11 mouse cellular contexts compared by ENCODE assay signal in genomic region chr1:75361123-75361522, GRCm38 (mm10). TPM values are rescaled to one million over a fixed set of nuclear protein-coding genes. Genes with fewer than 3 reads are reported as not detected.
DNase-seq lines count a peak whose midpoint lies in the region; ATAC-seq and TF ChIP-seq lines count a peak whose summit lies in the region.
"Had no signal": no experiment of that assay in that cellular context is flagged by ENCODE, and none has a peak within 500 bp of the region (broad histone marks: within the 10 kb centered on the region; RNA-seq: fewer than 3 reads in every experiment).

No protein-coding gene starts in this region.

- 37% methylated on average over 4 of the region's 4 CpGs for WGBS in heart, adult 2 months
- 37% methylated on average over 4 of the region's 4 CpGs for WGBS in liver, embryonic 11.5 days
- 55% methylated on average over 4 of the region's 4 CpGs for WGBS in liver, postnatal 0 days (ENCODE audit: insufficient replicate concordance)
- 57% methylated on average over 4 of the region's 4 CpGs for WGBS in embryonic facial prominence, embryonic 15.5 days
- WGBS in neural tube, embryonic 12.5 days, result 46% methylated on average over 4 of the region's 4 CpGs

- peaks cover 6% of the 10 kb centered on the region for H3K36me3 ChIP-seq in heart, adult 2 months (ENCODE audit: control insufficient read depth, insufficient read depth, low read length)
- H3K36me3 ChIP-seq in liver, embryonic 11.5 days (ENCODE audit: control insufficient read depth, insufficient read depth, low read length), result no peaks in the 10 kb centered on the region
- H3K36me3 ChIP-seq in liver, postnatal 0 days (replicated peaks; ENCODE audit: insufficient read depth, low read length), result no peaks in the 10 kb centered on the region
- no peaks in the 10 kb centered on the region for H3K36me3 ChIP-seq in embryonic facial prominence, embryonic 15.5 days
- H3K36me3 ChIP-seq in neural tube, embryonic 12.5 days, result no peaks in the 10 kb centered on the region

- H3K27ac ChIP-seq in heart, adult 2 months, result peak overlapping the region; percentile 91
- H3K27ac ChIP-seq in liver, embryonic 11.5 days (ENCODE audit: low read depth, low read length), result no peak overlapping the region
- H3K27ac ChIP-seq in liver, postnatal 0 days (ENCODE audit: low read depth), result no peak overlapping the region
- H3K27ac ChIP-seq in embryonic facial prominence, embryonic 15.5 days (replicated peaks), result no peak overlapping the region
- H3K27ac ChIP-seq in neural tube, embryonic 12.5 days, result no peak overlapping the region
- H3K27ac ChIP-seq: layer of hippocampus, adult 2 months; macrophage had no signal

- intact Hi-C loops in heart, adult 2 months (cut with DNase I), result no loop called here
- intact Hi-C loops in heart, postnatal 10 days (cut with DNase I), result loop anchor here (2.0 kb wide), 1 partner anchor 16 kb away; no protein-coding TSS in a partner anchor

- peaks cover 3% of the 10 kb centered on the region for H3K4me1 ChIP-seq in heart, adult 2 months (ENCODE audit: control insufficient read depth, insufficient read depth, low read length)
- no peaks in the 10 kb centered on the region; the same call in 1 of the 2 replicates for H3K4me1 ChIP-seq in liver, embryonic 11.5 days (replicated peaks; ENCODE audit: control insufficient read depth, insufficient read depth, low read length)
- H3K4me1 ChIP-seq in liver, postnatal 0 days (ENCODE audit: insufficient read depth), result 0 out of 2 replicates have a peak, but pooled peaks cover 3% of the 10 kb centered on the region
- H3K4me1 ChIP-seq in embryonic facial prominence, embryonic 15.5 days, result peaks cover 20% of the 10 kb centered on the region
- peaks cover 10% of the 10 kb centered on the region for H3K4me1 ChIP-seq in neural tube, embryonic 12.5 days

- TF ChIP-seq EP300 in heart, adult 2 months (IDR thresholded peaks at IDR 0.05; ENCODE audit: insufficient read depth, low read depth, low read length), result no peak
- TF ChIP-seq EP300 in liver, postnatal 0 days (IDR thresholded peaks at IDR 0.05; ENCODE audit: low read depth), result no peak

- H3K9ac ChIP-seq in heart, adult 2 months (ENCODE audit: low read depth, low read length), result peak overlapping the region; percentile 80
- no peak overlapping the region for H3K9ac ChIP-seq in liver, embryonic 11.5 days (ENCODE audit: low read depth, low read length)
- no peak overlapping the region for H3K9ac ChIP-seq in liver, postnatal 0 days (replicated peaks)
- H3K9ac ChIP-seq in embryonic facial prominence, embryonic 15.5 days, result no peak overlapping the region
- H3K9ac ChIP-seq in neural tube, embryonic 12.5 days, result no peak overlapping the region

- peaks cover 2% of the 10 kb centered on the region; the same call in 1 of the 2 replicates for H3K79me2 ChIP-seq in heart, adult 2 months (replicated peaks; ENCODE audit: control insufficient read depth, insufficient read depth, low read length)

- H3K9me3 ChIP-seq in liver, embryonic 11.5 days (ENCODE audit: control insufficient read depth, low read length), result no peaks in the 10 kb centered on the region
- no peaks in the 10 kb centered on the region for H3K9me3 ChIP-seq in liver, postnatal 0 days (ENCODE audit: low read length)
- no peaks in the 10 kb centered on the region for H3K9me3 ChIP-seq in embryonic facial prominence, embryonic 15.5 days (replicated peaks)
- no peaks in the 10 kb centered on the region for H3K9me3 ChIP-seq in neural tube, embryonic 12.5 days

- no peak for DNase-seq in heart, adult 2 months
- DNase-seq in heart, postnatal 10 days, result no peak
- no peak for DNase-seq in liver, embryonic 11.5 days (ENCODE audit: low spot score)
- no peak for DNase-seq in liver, postnatal 0 days
- DNase-seq in ovary, postnatal 10 days (ENCODE audit: low spot score), result no peak
- no peak for DNase-seq in cerebellum, postnatal 4 days (ENCODE audit: low spot score in 2 of 2)
- DNase-seq: B cell, adult 2 months had no signal

- H3K27me3 ChIP-seq in heart, adult 2 months (ENCODE audit: control insufficient read depth, insufficient read depth, low read length), result no peaks in the 10 kb centered on the region
- peaks cover 46% of the 10 kb centered on the region for H3K27me3 ChIP-seq in liver, embryonic 11.5 days (replicated peaks; ENCODE audit: control insufficient read depth, insufficient read depth, low read length)
- peaks cover 24% of the 10 kb centered on the region for H3K27me3 ChIP-seq in liver, postnatal 0 days (ENCODE audit: insufficient read depth, low read length)
- peaks cover 40% of the 10 kb centered on the region for H3K27me3 ChIP-seq in embryonic facial prominence, embryonic 15.5 days
- peaks cover 41% of the 10 kb centered on the region for H3K27me3 ChIP-seq in neural tube, embryonic 12.5 days (replicated peaks)

- TF ChIP-seq POLR2A in heart, adult 2 months (IDR thresholded peaks at IDR 0.05; ENCODE audit: insufficient read depth, low read depth, low read length), result no peak

- ATAC-seq in liver, embryonic 11.5 days (replicated peaks; ENCODE audit: low FRiP score), result no peak
- no peak for ATAC-seq in liver, postnatal 0 days
- ATAC-seq in embryonic facial prominence, embryonic 15.5 days (ENCODE audit: insufficient number of reproducible peaks, low FRiP score, low TSS enrichment, low read depth), result no peak
- no peak for ATAC-seq in neural tube, embryonic 12.5 days (ENCODE audit: low FRiP score, low read depth)

- TF ChIP-seq CTCF in heart, adult 2 months (IDR thresholded peaks at IDR 0.05), result no peak
- no peak for TF ChIP-seq CTCF in liver, postnatal 0 days (IDR thresholded peaks at IDR 0.05; ENCODE audit: low read depth)

- H3K4me2 ChIP-seq in liver, embryonic 11.5 days, result peak overlapping the region; percentile 64; the same call in 1 of the 2 replicates
- H3K4me2 ChIP-seq in liver, postnatal 0 days (ENCODE audit: low read depth, low read length), result no peak overlapping the region
- peak overlapping the region; percentile 54 for H3K4me2 ChIP-seq in embryonic facial prominence, embryonic 15.5 days (replicated peaks)
- peak overlapping the region; percentile 61 for H3K4me2 ChIP-seq in neural tube, embryonic 12.5 days (replicated peaks)

- H3K4me3 ChIP-seq in heart, adult 2 months, result peak overlapping the region; percentile 62
- H3K4me3 ChIP-seq in liver, embryonic 11.5 days (ENCODE audit: low read depth, low read length), result peak overlapping the region; percentile 45
- H3K4me3 ChIP-seq in liver, postnatal 0 days (ENCODE audit: low read depth, low read length), result no peak overlapping the region
- peak overlapping the region; percentile 36 for H3K4me3 ChIP-seq in embryonic facial prominence, embryonic 15.5 days (replicated peaks)
- peak overlapping the region; percentile 26; the same call in 1 of the 2 replicates for H3K4me3 ChIP-seq in neural tube, embryonic 12.5 days
- H3K4me3 ChIP-seq: layer of hippocampus, adult 2 months had no signal

RNA-seq across cellular contexts. Expression of gene Des, which starts 1.0 kb away (rescaled TPM):
- total RNA-seq in heart, adult 2 months (2021), result 1,000 to 10,000 TPM; 1,224 to 1,521 TPM
- polyA plus RNA-seq in heart, adult 2 months (2012; rRNA removed), result 719 and 781 TPM in 2 replicates
- total RNA-seq in heart, postnatal 10 days (2021), result 100 to 1,000 TPM; 909 to 916 TPM
- polyA plus RNA-seq in liver, embryonic 11.5 days (2014; fragmentation: Nextera tagmentation; extraction: Ambion mirVana), result 13.3 and 14.5 TPM in 2 replicates
- 4.0 and 14.2 TPM in 2 replicates for polyA plus RNA-seq in liver, postnatal 0 days (2015; fragmentation: Nextera tagmentation; extraction: Ambion mirVana)
- 112 and 140 TPM in 2 replicates for polyA plus RNA-seq in embryonic facial prominence, embryonic 15.5 days (2015; fragmentation: Nextera tagmentation; extraction: Ambion mirVana)
- 9.3 and 12.7 TPM in 2 replicates for polyA plus RNA-seq in neural tube, embryonic 12.5 days (2016; fragmentation: Nextera tagmentation; extraction: Ambion mirVana)
- polyA plus RNA-seq: macrophage had no signal

RNA-seq across cellular contexts. Expression of gene Speg, which starts 14.0 kb away (rescaled TPM):
- 100 to 1,000 TPM; 131 to 135 TPM for total RNA-seq in heart, adult 2 months (2021)
- polyA plus RNA-seq in heart, adult 2 months (2012; rRNA removed), result 94.0 and 109 TPM in 2 replicates
- 100 to 1,000 TPM; 104 to 112 TPM for total RNA-seq in heart, postnatal 10 days (2021)
- 24.8 and 32.3 TPM in 2 replicates for polyA plus RNA-seq in liver, embryonic 11.5 days (2014; fragmentation: Nextera tagmentation; extraction: Ambion mirVana)
- polyA plus RNA-seq in liver, postnatal 0 days (2015; fragmentation: Nextera tagmentation; extraction: Ambion mirVana), result 3.4 and 3.5 TPM in 2 replicates
- 16.5 and 18.6 TPM in 2 replicates for polyA plus RNA-seq in embryonic facial prominence, embryonic 15.5 days (2015; fragmentation: Nextera tagmentation; extraction: Ambion mirVana)
- 15.8 and 17.1 TPM in 2 replicates for polyA plus RNA-seq in neural tube, embryonic 12.5 days (2016; fragmentation: Nextera tagmentation; extraction: Ambion mirVana)

RNA-seq across cellular contexts. Expression of gene Dnpep, which starts 43.3 kb away (rescaled TPM):
- 10 to 100 TPM; 70.3 to 84.6 TPM for total RNA-seq in heart, adult 2 months (2021)
- polyA plus RNA-seq in heart, adult 2 months (2012; rRNA removed), result 123 and 136 TPM in 2 replicates
- 10 to 100 TPM; 92.2 to 92.7 TPM for total RNA-seq in heart, postnatal 10 days (2021)
- polyA plus RNA-seq in liver, embryonic 11.5 days (2014; fragmentation: Nextera tagmentation; extraction: Ambion mirVana), result 83.7 and 98.7 TPM in 2 replicates
- 50.5 and 52.8 TPM in 2 replicates for polyA plus RNA-seq in liver, postnatal 0 days (2015; fragmentation: Nextera tagmentation; extraction: Ambion mirVana)
- polyA plus RNA-seq in embryonic facial prominence, embryonic 15.5 days (2015; fragmentation: Nextera tagmentation; extraction: Ambion mirVana), result 113 and 115 TPM in 2 replicates
- polyA plus RNA-seq in neural tube, embryonic 12.5 days (2016; fragmentation: Nextera tagmentation; extraction: Ambion mirVana), result 193 and 201 TPM in 2 replicates
